Mouse (Mus musculus) forebrain, embryonic 15.5 days (tissue): ENCODE measurements at regions not wholly inside any gene's neighbourhood (a gene's known extent, or its start where the extent isn't known, plus 50 kb on each side); places are given as distances from the start of the nearest gene placed in this dataset.

Source experiments
- ATAC-seq: fragments of 200-750 bp; cut with Nextera tagmentation; replicated peaks from 2 replicates; pipeline ENCODE4 v1.8.0; 2017; ENCODE audit warnings: mild to moderate bottlenecking, moderate TSS enrichment, moderate library complexity
- H3K27ac ChIP-seq: fragments of 300-500 bp; sonication (generic); replicated peaks from 2 replicates; pipeline ENCODE4 v1.5.1; 2015; ENCODE audit warnings: mild to moderate bottlenecking, inconsistent platforms
- H3K27me3 ChIP-seq: fragments of 300-500 bp; sonication (generic); 2 replicates; pipeline ENCODE4 v1.6.1; 2015; ENCODE audit warnings: inconsistent platforms
- H3K36me3 ChIP-seq: fragments of 300-500 bp; sonication (generic); 2 replicates; pipeline ENCODE4 v1.6.1; 2015; ENCODE audit warnings: mild to moderate bottlenecking, inconsistent platforms
- H3K4me1 ChIP-seq: fragments of 300-500 bp; sonication (generic); 2 replicates; pipeline ENCODE4 v1.6.1; 2015; ENCODE audit warnings: inconsistent platforms
- H3K4me2 ChIP-seq: fragments of 300-500 bp; sonication (generic); replicated peaks from 2 replicates; pipeline ENCODE4 v1.6.1; 2015; ENCODE audit warnings: mild to moderate bottlenecking, inconsistent platforms
- H3K4me3 ChIP-seq: fragments of 300-500 bp; sonication (generic); 2 replicates; pipeline ENCODE4 v1.5.1; 2015; ENCODE audit warnings: mild to moderate bottlenecking, inconsistent platforms
- H3K9ac ChIP-seq: fragments of 300-500 bp; sonication (generic); replicated peaks from 2 replicates; pipeline ENCODE4 v1.6.1; 2015; ENCODE audit warnings: mild to moderate bottlenecking, inconsistent platforms
- H3K9me3 ChIP-seq: fragments of 300-500 bp; sonication (generic); 2 replicates; pipeline ENCODE4 v1.6.1; 2016; ENCODE audit warnings: inconsistent platforms
- WGBS: fragments of 180-500 bp; shearing (Covaris S2); methylation state at CpG from one replicate; pipeline ENCODE4 v1.1.7; 2015; ENCODE audit warnings: mixed read lengths; 5-methylcytosine and 5-hydroxymethylcytosine counted together

DNA sequence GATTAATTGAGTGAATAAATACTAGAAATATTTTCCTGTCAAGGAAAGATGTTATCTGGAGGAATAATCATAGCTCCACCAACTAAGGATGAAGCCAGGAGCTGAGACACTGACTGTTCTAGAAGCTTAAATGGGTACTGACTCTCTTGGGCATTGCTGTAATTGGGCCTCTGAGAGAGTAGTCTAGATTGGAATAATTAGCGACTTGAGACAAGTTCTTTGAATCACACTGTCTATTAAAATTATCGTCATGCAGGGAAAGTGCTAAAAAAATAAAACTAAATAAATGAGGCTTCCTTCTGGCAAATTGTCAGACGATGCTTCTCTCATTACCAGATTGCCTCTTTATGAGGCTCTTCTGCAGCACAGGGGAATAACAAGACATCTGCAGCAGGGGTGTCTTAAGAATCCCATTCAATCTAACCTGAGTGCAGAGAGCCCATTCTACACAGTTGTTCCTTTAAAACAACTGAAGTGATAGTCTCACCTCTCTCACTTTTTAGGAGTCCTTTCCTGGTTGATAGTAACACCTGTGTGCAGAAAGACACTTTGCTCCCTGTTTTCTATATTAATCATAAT lies 1203.5 kb downstream of the Fam181b start:
- H3K4me2 ChIP-seq, result no peak overlapping the region
- no peak overlapping the region for H3K4me3 ChIP-seq
- no peak overlapping the region for H3K27ac ChIP-seq
- no peak for ATAC-seq
- no peaks in the 10 kb centered on the region for H3K36me3 ChIP-seq
- H3K9ac ChIP-seq, result no peak overlapping the region
- no peaks in the 10 kb centered on the region for H3K4me1 ChIP-seq
- no peaks in the 10 kb centered on the region for H3K9me3 ChIP-seq
- no peaks in the 10 kb centered on the region for H3K27me3 ChIP-seq
- WGBS, result 41% methylated on average over 3 of the region's 3 CpGs

DNA sequence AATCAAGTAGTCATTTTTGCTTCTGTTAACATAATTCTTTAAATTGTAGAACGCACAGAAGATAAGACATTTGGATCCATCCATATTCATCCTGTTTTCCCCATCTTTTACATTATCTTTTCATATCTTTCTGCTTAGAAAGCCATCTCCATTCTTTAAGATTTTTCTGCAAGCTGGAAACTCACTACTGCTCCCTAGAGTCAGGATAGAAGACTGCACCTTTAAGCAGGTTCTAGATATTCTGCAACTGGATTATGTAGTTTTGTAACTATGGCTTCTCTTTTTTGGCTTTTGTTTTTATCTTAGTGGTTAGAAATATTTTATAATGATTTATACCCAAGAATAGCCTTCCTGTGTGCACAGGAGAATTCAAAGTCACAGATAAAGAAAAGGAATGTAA lies 1225.9 kb downstream of the Fam181b start:
- no peak overlapping the region for H3K9ac ChIP-seq
- no peaks in the 10 kb centered on the region for H3K36me3 ChIP-seq
- no peaks in the 10 kb centered on the region for H3K4me1 ChIP-seq
- 73% methylated on average over 1 of the region's 1 CpGs for WGBS
- H3K4me2 ChIP-seq, result no peak overlapping the region
- no peaks in the 10 kb centered on the region for H3K27me3 ChIP-seq
- no peak overlapping the region for H3K4me3 ChIP-seq
- ATAC-seq, result no peak
- H3K27ac ChIP-seq, result no peak overlapping the region
- no peaks in the 10 kb centered on the region for H3K9me3 ChIP-seq

DNA sequence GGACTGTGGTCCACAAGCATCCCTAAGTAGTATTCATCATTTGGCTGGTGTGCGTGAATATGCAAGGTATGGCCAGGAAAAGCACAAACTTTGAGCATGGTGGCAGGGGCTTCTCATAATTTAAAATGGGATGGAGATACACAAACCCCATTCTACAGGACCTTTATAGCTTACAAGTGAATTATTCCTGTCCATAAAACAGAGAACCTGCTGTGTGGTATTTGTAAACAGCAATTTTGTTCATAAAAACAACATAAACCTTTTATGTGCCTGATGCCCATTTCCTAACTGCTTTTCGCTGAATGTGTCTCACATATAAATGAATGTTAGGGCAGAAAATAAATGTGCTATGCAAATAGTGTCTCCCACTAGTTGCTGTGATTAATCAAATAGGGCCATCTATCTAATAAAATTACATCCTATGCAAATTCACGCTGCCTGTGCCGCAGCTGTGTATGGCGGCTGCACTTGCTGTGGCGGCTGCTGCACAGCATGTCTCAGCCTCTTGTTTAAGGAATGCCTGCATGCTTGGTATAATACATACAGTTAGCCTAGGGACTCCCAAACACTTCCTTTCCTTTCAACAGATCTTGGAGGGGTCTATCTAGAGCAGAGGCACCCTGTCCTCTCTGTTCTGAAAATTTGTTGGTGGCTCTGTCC lies 1235.4 kb downstream of the Fam181b start:
- Histone ChIP-seq H3K9me3 (no peaks in the 10 kb centered on the region), H3K36me3 (no peaks in the 10 kb centered on the region), H3K9ac (no peak overlapping the region), H3K4me2 (no peak overlapping the region), H3K27me3 (no peaks in the 10 kb centered on the region), H3K4me3 (no peak overlapping the region), H3K27ac (no peak overlapping the region), H3K4me1 (no peaks in the 10 kb centered on the region)
- no peak for ATAC-seq
- WGBS, result 84% methylated on average over 6 of the region's 6 CpGs

DNA sequence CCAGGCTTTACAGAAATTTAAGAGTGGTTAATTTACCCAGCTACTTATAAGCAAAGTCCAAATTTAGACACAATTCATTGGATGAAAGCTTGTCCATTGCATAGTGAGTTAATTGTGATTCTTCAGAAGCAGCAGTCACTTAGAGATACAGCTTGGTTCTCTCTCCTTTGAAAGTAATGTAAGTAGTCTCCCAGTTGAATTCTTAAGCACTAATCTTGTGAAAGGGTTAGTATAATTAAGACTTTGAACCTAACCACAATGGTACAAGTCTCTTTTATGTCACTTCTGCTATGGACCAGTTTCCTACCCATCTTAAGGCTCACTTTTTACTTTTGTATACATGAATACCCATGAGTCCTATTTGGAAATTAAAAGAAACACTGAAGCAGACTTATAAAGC lies 1252.9 kb downstream of the Fam181b start:
- Histone ChIP-seq H3K9ac (no peak overlapping the region), H3K36me3 (no peaks in the 10 kb centered on the region), H3K4me1 (no peaks in the 10 kb centered on the region), H3K4me3 (no peak overlapping the region), H3K9me3 (no peaks in the 10 kb centered on the region), H3K27me3 (no peaks in the 10 kb centered on the region), H3K27ac (no peak overlapping the region), H3K4me2 (no peak overlapping the region)
- ATAC-seq, result no peak; the same call in 1 of the 2 replicates
